Mouse (Mus musculus): ENCODE measurements around the gene Zfp988.
"Not testable (repeated sequence)": the region's sequence is repeated elsewhere in the genome, so short reads cannot be mapped to it uniquely, and the experiment has no call there.

Gene Zfp988

GRCm38 (mm10) chr4:147343042-147343908 is 37.8 kb downstream of the Zfp988 start:
- peak in 1 of 2 experiments; percentile 37 for DNase-seq (ENCODE audit: low read depth in 2 of 2, low spot score in 2 of 2)

- not testable (repeated sequence) for DNase-seq (ENCODE audit: low read depth in 2 of 2, low spot score in 2 of 2)
Observed at GRCm38 (mm10) chr4:147345061-147345554, 39.6 kb downstream of the Zfp988 start.

- DNase-seq (ENCODE audit: low read depth in 2 of 2, low spot score in 2 of 2), result not testable (repeated sequence)
Observed at GRCm38 (mm10) chr4:147346361-147347035, 41.0 kb downstream of the Zfp988 start.

GRCm38 (mm10) chr4:147347300-147347699 is 41.8 kb downstream of the Zfp988 start:
- not testable (repeated sequence) for DNase-seq (ENCODE audit: low read depth in 2 of 2, low spot score in 2 of 2)

GRCm38 (mm10) chr4:147347880-147348279 is 42.4 kb downstream of the Zfp988 start:
- not testable (repeated sequence) for DNase-seq (ENCODE audit: low read depth in 2 of 2, low spot score in 2 of 2)

GRCm38 (mm10) chr4:147348401-147348800 is 42.9 kb downstream of the Zfp988 start:
- not testable (repeated sequence) for DNase-seq (ENCODE audit: low read depth in 2 of 2, low spot score in 2 of 2)

- not testable (repeated sequence) for DNase-seq (ENCODE audit: low read depth in 2 of 2, low spot score in 2 of 2)
Observed at GRCm38 (mm10) chr4:147348906-147349686, 43.6 kb downstream of the Zfp988 start.

GRCm38 (mm10) chr4:147349687-147350415 is 44.4 kb downstream of the Zfp988 start:
- DNase-seq (ENCODE audit: low read depth in 2 of 2, low spot score in 2 of 2), result not testable (repeated sequence)

GRCm38 (mm10) chr4:147350541-147350940 is 45.1 kb downstream of the Zfp988 start:
- DNase-seq (ENCODE audit: low read depth in 2 of 2, low spot score in 2 of 2), result not testable (repeated sequence)

- not testable (repeated sequence) for DNase-seq (ENCODE audit: low read depth in 2 of 2, low spot score in 2 of 2)
Observed at GRCm38 (mm10) chr4:147351376-147351980, 46.0 kb downstream of the Zfp988 start.

GRCm38 (mm10) chr4:147353626-147354025 is 48.2 kb downstream of the Zfp988 start:
- DNase-seq (ENCODE audit: low read depth in 2 of 2, low spot score in 2 of 2), result peak in 1 of 2 experiments; percentile 0

- DNase-seq (ENCODE audit: low read depth in 2 of 2, low spot score in 2 of 2), result not testable (repeated sequence)
Observed at GRCm38 (mm10) chr4:147356042-147356441, 50.6 kb downstream of the Zfp988 start.

GRCm38 (mm10) chr4:147357195-147357594 is 51.7 kb downstream of the Zfp988 start:
- not testable (repeated sequence) for DNase-seq (ENCODE audit: low read depth in 2 of 2, low spot score in 2 of 2)

GRCm38 (mm10) chr4:147361003-147361402 is 55.5 kb downstream of the Zfp988 start, which contains the start of gene Zfp978:
Gene Zfp978, plus strand, starts transcription at chr4:147361303.
- not testable (repeated sequence) for DNase-seq (ENCODE audit: low read depth in 2 of 2, low spot score in 2 of 2)

GRCm38 (mm10) chr4:147361872-147362271 is 56.4 kb downstream of the Zfp988 start:
- not testable (repeated sequence) for DNase-seq (ENCODE audit: low read depth in 2 of 2, low spot score in 2 of 2)

- not testable (repeated sequence) for DNase-seq (ENCODE audit: low read depth in 2 of 2, low spot score in 2 of 2)
Observed at GRCm38 (mm10) chr4:147369564-147369963, 64.1 kb downstream of the Zfp988 start.

GRCm38 (mm10) chr4:147383199-147383598 is 77.7 kb downstream of the Zfp988 start:
- DNase-seq (ENCODE audit: low read depth in 2 of 2, low spot score in 2 of 2), result not testable (repeated sequence)
